Mouse (Mus musculus) kidney, adult 8-10 months (tissue): ENCODE results near the gene Pigr.

Source experiments
- DNase-seq, 2 experiments: peaks; one replicate each; pipeline ENCODE4 v3.0.0; 2022

Gene Pigr

DNA sequence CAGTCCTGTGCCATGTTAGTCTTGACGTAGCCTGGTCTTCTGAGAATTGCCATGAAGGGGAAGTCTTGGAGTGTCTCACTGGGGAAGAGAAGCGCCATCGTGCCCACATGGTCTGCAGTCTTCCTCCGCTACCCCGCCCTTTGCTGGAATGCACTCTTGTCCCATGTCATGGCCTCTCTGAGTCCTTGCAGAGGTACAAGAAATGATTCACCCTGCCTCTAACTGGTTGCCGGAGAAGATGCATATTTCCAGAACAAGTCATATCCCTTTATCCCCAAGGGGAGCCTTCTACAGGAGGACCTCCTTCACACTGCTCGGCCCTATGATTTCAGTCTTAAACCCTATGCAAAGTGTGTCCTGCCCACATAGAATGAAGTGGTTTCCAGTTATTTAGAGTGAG lies 53.4 kb downstream of the Pigr start:
- DNase-seq: no peak

DNA sequence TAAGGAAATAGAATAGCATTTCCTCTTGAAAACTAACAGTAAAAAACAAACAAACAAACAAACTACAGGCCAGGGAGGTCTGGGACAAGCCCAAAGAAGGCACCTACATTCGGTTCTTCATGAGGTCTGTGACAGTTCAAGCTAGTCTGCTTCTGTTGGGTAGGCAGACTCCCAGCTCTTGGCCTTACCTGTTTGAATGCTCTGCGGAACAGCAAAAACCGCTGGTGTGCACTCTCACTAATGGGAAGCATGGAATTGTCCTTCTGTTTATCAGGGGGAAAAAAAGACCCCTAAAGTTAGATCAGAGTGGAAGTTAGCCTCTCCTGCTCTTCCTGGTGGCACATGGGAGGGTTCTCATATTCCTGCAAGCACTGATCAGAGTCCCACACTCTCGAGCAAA lies 56.7 kb downstream of the Pigr start:
- no peak for DNase-seq

DNA sequence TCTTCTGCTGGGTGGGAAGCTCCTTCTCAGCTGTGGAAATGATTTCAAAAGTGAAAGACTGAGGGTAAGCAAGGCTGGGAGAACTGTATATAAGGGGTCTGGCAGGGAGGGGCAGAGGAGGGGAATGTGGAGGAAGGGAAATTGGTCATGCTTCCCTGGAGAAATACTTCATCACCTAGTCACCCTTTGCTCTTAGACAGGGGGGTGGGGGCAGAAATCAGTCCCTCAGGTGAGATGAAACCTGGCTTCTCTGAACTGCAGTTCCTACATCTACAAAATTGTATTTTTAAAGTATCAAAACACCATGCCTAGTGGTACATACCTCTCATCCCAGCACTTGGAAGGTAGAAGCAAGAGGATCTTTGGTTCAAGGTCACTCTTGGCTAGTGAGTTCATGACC lies 60.9 kb downstream of the Pigr start, which contains the start of gene Il24:
Il24 (minus strand) TSS at position 101 of the 400 bp plus-strand sequence.
- no peak for DNase-seq

DNA sequence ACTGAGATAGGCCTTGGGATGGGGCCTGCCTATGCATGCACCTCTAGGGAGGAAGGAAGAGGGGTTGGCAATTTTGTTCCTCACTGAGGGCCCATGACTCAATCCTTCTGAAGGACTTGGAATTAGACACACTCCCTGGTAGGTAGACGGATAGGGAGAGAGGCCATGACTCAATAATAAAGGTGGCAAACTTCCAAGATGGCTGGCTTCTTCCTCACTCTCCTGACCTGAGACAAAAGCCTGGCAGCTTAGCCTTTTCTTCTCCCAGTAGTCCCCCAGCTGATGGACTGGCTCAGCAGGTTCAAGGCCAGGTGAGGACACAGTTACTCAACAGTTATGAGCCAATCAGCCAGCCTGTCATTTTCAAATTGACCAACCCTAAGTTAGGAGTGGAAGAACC lies 66.0 kb downstream of the Pigr start:
- no peak for DNase-seq

DNA sequence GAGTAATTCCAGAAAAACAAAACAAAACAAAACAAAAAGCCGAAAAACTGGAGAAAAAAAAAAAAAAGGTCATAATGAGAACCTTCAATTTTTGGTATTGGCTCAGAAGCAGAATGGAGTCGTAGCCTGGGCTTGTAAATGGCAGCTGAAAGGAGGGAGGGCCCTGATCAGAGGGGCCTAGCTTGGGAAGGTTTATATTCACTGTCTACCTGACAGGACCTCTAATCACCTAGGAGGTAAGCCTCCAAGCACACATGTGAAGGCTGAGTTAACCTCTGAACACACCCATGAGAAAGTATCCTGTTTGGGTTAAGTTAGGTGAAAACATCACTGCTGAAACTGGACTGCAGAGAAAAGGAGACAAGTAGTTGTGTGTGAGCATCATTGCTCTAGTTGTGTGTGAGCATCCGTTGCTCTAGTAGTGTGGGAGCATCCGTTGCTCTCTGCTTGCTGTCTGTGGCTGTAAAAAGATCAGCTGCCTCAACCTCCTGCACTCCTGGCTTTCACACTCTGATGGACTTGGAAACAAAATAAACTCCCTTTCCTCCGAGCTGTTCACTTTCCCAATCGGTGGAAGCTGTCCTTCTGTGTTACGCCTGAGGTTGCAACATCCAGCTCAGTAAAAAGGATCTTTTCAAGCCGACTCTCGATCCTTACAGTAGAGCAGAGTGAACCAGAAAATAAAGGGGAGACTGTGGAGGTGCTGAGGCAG lies 67.0 kb downstream of the Pigr start:
- no peak for DNase-seq

DNA sequence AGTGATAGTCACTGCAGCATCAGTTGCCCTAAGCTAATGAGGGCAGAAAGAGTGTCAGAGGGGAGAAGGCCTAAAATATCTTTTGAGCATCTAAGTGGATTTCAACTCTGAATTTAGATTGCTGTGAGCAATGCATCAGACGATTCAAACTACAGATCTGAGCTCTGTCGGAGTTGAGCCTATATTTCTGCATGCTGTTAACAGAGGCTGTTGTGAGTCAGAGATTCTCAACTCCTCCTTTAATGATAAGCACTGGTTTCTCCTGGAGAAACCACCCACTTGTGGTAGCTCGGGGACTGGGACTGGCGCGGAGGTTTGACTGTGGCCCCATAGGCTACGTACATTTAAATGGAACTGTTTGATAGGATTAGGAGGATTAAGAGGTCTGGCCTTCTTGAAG lies 68.0 kb downstream of the Pigr start:
- no peak for DNase-seq
